Mouse (Mus musculus): ENCODE data around the gene Hoxc4. TPM values are rescaled to one million over a fixed set of nuclear protein-coding genes. Genes with fewer than 3 reads are reported as not detected.

Gene Hoxc4
- total RNA-seq, 2 experiments from 2014 or later = 6.1 to 9.2 TPM

GRCm38 (mm10) chr15:103011928-103012486 is 6.7 kb upstream of the Hoxc4 start:
- peak; percentile 85 for DNase-seq

DNA sequence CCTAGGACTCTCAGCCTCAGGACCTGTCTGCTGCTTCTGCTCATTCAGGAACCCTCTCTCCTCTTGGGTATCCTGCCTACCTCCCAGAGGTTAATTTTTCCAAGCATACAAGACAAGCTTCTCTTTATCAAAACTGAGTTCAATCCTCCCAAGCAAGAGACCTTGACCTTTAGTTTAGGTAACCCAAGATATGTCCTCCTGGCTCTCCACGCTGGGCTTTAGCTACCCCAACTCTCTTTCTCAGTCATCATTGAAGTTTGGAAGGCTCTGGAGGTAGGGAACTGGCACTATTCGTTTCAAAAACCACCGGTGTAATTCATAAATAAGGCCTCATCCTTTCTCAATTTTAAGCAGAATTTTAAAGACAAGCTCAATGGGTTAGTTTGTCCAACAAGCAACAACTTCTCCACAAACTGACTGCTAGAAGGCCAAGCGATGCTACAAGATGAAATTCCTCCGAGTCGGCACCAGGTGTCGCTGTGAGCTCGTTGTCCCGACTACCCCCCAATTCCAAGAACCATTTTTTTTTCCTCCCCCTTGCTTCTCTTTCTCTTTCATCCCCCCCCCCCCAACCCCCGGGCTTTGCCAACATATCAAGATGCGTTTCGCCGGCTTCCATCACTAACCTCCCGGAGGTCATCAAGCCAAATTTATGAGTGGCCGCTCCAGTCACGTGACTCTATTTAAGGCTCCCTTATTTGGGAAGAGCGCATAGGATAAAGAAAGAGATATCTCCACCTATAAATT is 5.3 kb upstream of the Hoxc4 start:
- DNase-seq = peak; percentile 75

DNA sequence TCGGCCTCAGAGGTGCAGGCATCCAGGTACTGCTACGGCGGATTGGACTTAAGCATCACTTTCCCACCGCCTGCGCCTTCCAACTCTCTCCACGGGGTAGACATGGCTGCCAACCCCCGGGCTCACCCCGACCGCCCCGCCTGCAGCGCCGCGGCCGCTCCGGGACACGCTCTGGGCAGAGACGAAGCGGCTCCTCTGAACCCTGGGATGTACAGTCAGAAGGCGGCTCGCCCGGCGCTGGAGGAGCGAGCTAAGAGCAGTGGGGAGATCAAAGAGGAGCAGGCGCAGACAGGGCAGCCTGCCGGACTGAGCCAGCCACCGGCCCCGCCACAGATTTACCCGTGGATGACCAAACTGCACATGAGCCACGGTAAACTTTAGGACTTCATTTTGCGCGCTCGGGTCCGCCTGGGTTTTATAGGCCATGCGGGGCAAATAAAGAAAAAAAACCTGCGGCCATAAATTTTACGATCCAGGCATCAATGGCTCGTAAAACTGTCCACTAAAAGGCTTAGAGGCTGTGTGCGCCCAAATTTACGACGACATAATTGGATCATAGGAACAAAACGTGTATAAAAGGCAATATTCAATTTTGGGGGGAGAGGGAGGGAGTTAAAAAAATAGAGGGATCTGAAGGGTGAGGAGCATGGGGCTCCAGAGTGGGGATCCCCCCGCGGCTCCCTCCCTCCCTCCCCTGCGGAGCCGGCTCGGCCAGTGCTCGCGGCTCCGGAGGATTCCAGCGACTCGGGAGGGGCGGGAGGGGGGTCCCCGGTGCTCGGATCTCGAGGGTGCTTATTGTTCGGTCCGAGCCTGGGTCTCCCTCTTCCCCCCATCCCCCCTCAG is 4.3 kb upstream of the Hoxc4 start:
- DNase-seq = peak; percentile 82

GRCm38 (mm10) chr15:103015009-103015399 is 3.7 kb upstream of the Hoxc4 start:
- DNase-seq = no peak

- peak; percentile 52 for DNase-seq
Observed at GRCm38 (mm10) chr15:103015406-103016166, 3.1 kb upstream of the Hoxc4 start.

DNA sequence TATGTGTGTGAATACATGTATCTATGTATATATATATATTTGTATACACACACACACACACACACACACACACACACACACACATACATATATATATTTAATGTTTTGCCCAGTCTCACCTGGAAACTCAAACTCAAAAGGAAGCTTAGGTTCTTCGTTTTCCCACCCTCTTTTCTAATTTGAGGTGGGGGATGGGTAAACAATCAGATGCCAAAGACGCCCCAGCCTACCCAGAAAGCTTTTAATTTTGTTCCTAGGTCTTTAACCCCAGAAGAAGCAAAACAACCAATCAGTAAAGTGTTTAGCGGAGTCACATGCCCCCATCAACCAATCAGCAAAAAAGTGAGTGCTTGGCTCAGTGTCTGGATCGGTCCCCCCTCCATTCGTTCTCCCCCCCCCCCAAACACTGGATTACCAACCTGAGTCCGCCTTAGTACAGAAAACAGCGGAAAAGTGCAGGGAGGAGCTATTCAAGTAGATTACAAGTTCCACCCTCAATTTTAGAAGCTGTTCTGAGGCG is 2.2 kb downstream of the Hoxc4 start:
- no peak for DNase-seq

- no peak for DNase-seq
Observed at GRCm38 (mm10) chr15:103021544-103021943, 2.8 kb downstream of the Hoxc4 start.

GRCm38 (mm10) chr15:103024131-103024530 is 5.4 kb downstream of the Hoxc4 start:
- no peak for DNase-seq

DNA sequence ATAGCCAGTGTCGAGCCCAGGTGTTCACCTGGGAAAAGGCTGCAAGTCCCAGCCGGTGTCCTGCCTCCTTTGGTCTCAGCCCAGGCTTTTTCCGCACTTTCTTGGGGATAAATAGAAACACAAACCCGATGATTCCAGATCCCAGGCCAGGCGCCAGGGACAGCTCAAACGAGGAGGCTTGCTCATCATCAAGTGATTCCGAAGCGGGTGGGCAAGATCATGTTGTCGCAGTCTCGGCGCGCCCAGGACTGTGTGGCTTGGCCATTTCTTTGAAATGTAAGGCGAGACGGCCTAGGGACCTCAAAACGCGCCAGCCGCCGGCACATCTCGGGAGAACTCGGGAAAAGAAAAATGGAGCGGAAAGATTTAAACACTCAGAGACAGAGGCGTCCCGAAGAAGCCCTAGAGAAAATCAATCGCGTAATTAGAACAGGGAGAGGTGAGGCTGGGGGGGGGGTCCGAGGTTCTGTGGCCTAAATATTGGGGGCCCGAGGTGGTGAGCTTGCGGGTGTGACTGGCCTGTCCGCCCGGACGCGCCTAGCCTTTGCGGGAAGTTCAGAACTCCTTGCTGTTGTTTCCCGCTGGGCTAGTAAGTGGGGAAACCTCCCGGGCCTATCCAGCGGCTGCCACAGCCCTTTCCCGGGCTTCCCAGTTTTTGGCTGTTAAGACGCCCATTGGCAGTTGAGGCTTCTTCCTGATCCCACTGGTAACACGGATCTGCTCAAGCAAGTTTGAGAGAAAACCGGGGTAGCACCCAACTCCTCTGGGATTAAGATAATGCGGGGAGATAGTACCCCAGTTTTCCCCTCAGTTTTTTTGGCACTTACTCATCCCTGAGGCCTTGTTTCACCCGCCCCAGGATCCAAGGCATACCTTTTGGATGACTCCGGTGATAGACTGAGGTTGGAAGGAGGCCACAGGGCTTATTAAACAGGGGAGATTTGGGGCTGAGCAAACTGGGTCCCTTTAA is 8.8 kb downstream of the Hoxc4 start:
- DNase-seq = peak; percentile 42

- no peak for DNase-seq
Observed at GRCm38 (mm10) chr15:103028916-103029512, 10.3 kb downstream of the Hoxc4 start.

- no peak for DNase-seq
Observed at GRCm38 (mm10) chr15:103030142-103030541, 11.4 kb downstream of the Hoxc4 start.

- DNase-seq = no peak
Observed at GRCm38 (mm10) chr15:103032167-103032566, 13.4 kb downstream of the Hoxc4 start.

DNA sequence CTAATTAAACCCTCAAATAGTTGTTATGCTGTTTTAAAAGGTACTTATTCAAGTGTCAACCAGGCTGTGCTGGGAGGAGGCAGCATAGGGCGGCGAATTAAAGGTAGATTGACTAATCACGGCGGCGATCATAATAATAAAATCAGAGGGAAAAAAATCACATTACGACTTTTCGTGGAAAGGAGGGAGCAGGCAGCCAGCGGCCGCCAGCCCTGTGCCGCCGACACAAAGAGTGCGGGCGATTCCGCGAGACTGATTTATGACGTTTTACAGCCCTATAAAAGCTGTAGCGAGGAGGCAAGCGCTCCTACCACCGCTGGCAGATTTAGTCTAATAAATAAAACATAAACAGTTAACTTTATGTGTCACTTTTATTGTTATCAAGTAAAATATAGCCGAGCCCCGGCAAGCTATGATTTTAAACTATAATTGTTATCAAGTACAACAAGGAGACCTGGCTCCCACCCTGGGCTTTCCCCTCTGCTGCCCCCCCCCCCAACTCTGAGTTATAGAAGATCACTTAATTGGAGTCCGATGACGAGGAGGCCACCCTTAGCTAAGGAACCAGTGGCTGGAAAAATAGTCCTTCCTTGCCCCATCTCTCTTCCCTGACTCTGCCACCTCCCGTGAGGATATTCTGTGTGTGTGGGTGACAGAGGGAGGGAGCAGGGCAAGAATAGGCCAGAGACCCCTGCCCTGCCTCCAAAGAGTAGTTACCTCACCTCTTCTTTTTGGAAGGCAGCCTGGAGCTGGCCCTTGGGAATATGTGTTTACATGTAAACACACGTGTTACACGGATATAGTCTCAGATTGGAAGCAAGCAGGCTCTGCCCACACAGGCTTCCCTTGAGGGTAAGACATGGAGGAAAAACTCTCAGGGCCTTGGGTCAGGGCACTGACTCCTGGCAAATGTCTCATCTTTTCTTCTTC is 14.2 kb downstream of the Hoxc4 start:
- DNase-seq = peak; percentile 54

DNA sequence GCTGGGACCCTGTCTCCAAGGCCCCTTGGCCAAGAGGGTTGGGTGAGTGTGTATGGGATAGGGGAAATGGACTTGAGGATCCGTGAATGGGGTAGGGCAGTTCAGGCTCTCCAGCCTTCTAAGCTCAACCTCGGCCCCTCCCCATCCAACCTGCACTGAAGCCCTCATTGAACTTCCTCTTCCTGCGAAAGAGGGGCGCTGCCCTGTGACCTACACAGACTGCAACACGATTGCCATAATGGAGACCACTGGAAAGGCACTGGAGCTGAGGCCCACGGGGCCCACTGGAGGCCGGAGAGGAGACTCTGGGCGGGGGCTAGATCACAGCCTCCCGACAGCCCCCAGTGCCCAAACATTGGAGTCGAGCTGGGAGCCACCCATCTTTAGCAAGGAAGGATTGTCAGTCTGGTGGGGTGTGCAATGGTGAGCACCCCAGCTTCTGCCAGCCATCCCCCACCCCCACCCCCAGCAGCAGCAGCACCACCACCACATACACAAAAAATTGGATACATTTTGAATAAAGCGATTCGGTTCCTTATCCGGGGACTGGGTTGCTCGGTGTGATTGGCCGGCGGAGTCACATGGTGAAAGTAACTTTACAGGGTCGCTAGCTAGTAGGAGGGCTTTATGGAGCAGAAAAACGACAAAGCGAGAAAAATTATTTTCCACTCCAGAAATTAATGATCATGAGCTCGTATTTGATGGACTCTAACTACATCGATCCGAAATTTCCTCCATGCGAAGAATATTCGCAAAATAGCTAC is 15.5 kb downstream of the Hoxc4 start:
- DNase-seq = peak; percentile 73

DNA sequence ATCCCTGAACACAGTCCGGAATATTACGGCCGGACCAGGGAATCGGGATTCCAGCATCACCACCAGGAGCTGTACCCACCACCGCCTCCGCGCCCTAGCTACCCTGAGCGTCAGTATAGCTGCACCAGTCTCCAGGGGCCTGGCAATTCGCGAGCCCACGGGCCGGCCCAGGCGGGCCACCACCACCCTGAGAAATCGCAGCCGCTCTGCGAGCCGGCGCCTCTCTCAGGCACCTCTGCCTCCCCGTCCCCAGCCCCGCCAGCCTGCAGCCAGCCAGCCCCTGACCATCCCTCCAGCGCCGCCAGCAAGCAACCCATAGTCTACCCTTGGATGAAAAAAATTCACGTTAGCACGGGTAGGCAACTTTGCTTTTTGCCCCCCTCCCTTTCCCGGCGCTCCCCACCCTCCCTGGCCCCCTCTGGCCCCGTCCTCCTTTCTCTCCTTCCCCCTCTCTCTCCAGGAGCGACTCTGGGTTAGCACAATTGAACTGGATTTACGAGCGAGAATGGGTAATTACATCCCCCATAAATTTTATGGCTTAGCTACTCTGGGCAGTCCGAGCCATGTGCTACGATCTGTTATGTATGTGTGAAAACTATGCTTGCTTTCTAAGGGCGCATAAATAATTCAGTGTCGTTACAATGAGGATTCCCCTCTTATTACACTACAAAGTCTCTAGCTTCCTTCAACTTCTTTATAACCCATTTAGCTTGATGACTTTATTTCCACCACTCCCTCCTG is 16.2 kb downstream of the Hoxc4 start:
- peak; percentile 43 for DNase-seq

GRCm38 (mm10) chr15:103035548-103035881 is 16.8 kb downstream of the Hoxc4 start:
- DNase-seq = no peak

- DNase-seq = no peak
Observed at GRCm38 (mm10) chr15:103037579-103037978, 18.8 kb downstream of the Hoxc4 start.
